Mouse (Mus musculus) spleen, adult 2 months (tissue): ENCODE measurements around the gene Fam186a.

Experiments
- CTCF ChIP-seq: fragments of 200-500 bp; IDR thresholded peaks from 2 replicates; pipeline ENCODE4 v1.5.1; 2011; ENCODE audit warnings: mild to moderate bottlenecking, inconsistent platforms; ENCODE audit not compliant: insufficient read depth, insufficient read length, insufficient replicate concordance; ENCODE audit errors: extremely low read depth
- POLR2A ChIP-seq: fragments of 200-500 bp; IDR thresholded peaks from 2 replicates; pipeline ENCODE4 v1.6.1; 2011; ENCODE audit warnings: low read depth, low read length, inconsistent platforms

GRCm38 (mm10) chr15:99896621-99897020, 70.2 kb downstream of the Fam186a start:
- TF ChIP-seq CTCF = no peak
- TF ChIP-seq POLR2A = no peak
